Mouse (Mus musculus) heart, postnatal 14 days (tissue): ENCODE results near the gene Crybb2. TPM values are rescaled to one million over a fixed set of nuclear protein-coding genes. Genes with fewer than 3 reads are reported as not detected.

Experiments used
- DNase-seq, 2 experiments: peaks; one replicate each; pipeline ENCODE4 v3.0.0; 2021 to 2022
- intact Hi-C: fragments of 180-260 bp; cut with DNase I; formaldehyde crosslinking; loops from one replicate; pipeline ENCODE4 v1.15.1; 2025
- total RNA-seq, 2 experiments: library from RNA; stranded (reverse); gene quantifications; 2 replicates each; pipeline ENCODE4 v1.2.3; 2021

Gene Crybb2
- total RNA-seq, 2 experiments from 2014 or later: not detected

DNA sequence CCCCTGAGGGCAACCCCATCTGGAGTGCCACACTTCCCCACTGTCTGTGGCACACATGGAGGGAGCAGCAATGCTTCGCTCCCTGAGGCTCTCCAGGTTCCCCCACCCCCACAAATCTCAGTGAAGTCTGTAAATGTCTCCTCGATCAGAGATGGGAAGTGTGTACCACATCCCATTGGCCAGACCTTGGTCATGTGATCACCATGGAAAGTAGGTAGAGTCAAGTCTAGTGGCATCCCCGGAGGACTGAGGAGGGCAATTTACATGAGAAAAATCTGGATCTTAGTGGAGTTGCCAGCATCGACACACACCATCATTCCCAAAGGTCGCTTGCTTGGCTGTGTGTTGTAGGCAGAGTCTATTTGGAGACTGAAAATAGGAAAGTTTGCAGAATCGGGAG lies 31.3 kb downstream of the Crybb2 start:
- intact Hi-C loops: no loop called here
- DNase-seq: no peak

DNA sequence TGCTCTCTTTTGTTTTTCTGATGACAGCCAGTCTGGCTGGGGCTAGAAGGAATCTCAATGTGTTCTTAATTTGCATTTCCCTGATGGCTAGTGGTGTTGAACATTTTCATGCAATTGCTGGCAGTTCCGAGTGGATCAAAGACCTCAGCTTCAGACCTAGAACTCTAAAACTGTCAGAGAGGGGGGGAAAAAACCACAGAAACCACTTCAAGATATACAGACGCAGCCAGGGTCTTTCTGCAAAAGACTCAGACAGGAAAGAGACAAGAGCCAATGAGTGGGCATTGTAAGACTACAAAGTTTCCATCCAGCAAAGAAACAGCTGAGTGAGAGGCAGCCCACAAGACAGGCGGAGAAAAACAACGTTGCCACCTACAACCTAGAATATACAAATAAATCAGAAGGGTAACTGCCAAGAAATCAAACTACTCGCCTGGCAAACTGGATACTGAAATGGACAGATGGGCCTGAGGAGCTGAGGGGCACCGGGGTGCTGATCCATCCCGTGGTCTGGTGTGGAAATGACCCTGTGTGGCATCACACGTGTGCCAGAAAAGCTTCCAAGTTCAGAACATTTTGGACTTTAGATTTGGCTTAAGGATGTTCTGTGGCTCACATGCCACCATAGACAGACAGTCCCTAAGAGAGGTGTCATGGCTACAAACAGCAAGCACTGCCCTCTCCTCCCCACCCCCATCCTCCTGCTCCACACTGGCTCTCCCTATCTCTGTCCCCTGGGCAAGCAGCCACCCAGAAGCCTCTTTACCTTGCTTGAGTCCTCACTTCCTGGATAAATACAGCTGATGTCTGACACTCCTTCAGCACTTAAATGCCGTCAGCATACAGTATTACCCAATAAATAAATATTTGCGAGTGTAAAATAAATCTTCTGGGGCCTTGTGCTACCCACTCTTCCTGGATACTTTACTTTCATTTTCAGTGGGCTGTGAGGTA lies 34.5 kb downstream of the Crybb2 start:
- DNase-seq: peak in 1 of 2 experiments; percentile 32
- intact Hi-C loops: no loop called here

- intact Hi-C loops: no loop called here
- DNase-seq: no peak
Measured at GRCm38 (mm10) chr5:113031201-113031754, 38.6 kb downstream of the Crybb2 start.

GRCm38 (mm10) chr5:113030082-113030481 lies 39.8 kb downstream of the Crybb2 start:
- intact Hi-C loops: no loop called here
- DNase-seq: no peak

DNA sequence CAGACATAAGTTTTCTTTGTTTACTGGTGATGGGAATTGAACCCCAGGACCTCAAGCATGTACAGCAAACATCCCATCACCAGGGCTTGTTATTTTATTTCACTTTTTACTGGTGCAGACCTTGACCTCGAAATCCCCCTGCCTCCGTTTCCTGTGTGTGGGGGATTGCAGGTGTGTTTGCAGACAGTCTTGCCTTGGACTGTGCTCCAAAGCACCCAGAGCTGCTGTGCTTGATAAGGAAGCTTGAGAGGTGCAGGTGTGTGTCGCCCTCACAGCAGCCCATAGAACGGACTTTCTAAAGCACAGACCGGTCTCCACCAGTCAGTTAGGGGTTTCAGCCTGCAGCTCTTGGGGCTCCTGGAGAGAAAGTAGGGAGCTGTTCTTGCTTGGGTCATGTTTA lies 43.2 kb downstream of the Crybb2 start:
- intact Hi-C loops: no loop called here
- DNase-seq: no peak

- intact Hi-C loops: no loop called here
- peak; percentile 51 to 67 for DNase-seq
Measured at GRCm38 (mm10) chr5:113024154-113024764, 45.7 kb downstream of the Crybb2 start.

- intact Hi-C loops: no loop called here
Measured at GRCm38 (mm10) chr5:113018190-113018589, 51.7 kb downstream of the Crybb2 start.

GRCm38 (mm10) chr5:113017004-113017403 lies 52.9 kb downstream of the Crybb2 start:
- no peak for DNase-seq
- intact Hi-C loops: no loop called here

More at GRCm38 (mm10) chr5:113018190-113018589, 51.7 kb downstream of the Crybb2 start:
- DNase-seq: no peak

GRCm38 (mm10) chr5:113015236-113016061 lies 54.5 kb downstream of the Crybb2 start, which contains the start of gene Grk3:
Gene Grk3 (minus strand): TSS chr5:113015791.
- peak; percentile 59 to 73 for DNase-seq
- intact Hi-C loops: loop anchor here (2.0 kb wide), 1 partner anchor 139 kb away; no protein-coding TSS in a partner anchor

GRCm38 (mm10) chr5:113014808-113015235 lies 55.1 kb downstream of the Crybb2 start:
- intact Hi-C loops: loop anchor here (2.0 to 5.0 kb wide), 2 partner anchors 78 to 138 kb away; no protein-coding TSS in a partner anchor
- DNase-seq: peak; percentile 24 to 31

DNA sequence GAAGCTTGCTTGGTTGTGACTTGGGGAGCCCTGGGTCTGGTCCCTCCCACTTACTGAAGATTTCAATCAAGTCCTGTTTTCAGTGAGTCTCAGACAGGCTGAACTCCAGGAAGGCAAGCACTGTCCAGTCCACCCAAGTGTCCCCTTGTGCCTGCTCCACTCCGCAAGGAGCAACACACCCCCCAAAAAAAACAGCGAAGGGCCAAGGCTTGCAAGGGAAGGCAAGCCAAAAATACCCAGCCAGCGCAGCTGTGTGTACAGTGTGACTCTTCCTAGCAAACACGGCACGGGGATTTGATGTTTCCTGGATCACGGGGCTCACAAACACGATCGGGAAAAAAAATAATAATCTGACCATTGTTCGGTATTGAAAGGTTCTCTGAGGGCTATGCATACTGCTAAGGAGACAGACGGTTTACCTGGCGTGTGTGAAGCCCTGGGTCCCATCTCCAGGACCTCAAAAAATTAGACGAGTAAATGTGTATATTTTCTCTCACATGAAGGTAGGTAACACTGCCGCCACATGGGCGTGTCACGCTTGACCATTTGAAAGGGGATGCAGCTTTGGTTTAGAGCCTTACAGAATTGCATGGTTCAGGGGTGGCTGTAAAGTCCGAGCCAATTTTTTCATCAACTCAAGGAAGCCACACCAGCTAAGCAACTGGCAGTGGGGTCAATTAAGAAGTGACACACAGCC lies 55.7 kb downstream of the Crybb2 start:
- no peak for DNase-seq
- intact Hi-C loops: loop anchor here (2.0 to 5.0 kb wide), 2 partner anchors 77 to 137 kb away; no protein-coding TSS in a partner anchor

- intact Hi-C loops: loop anchor here (5.0 kb wide), 1 partner anchor 75 kb away; no protein-coding TSS in a partner anchor
- DNase-seq: no peak
Measured at GRCm38 (mm10) chr5:113011926-113012325, 58.0 kb downstream of the Crybb2 start.

GRCm38 (mm10) chr5:113009183-113009820 lies 60.6 kb downstream of the Crybb2 start:
- intact Hi-C loops: no loop called here

GRCm38 (mm10) chr5:113008496-113008895 lies 61.4 kb downstream of the Crybb2 start:
- intact Hi-C loops: no loop called here

More at GRCm38 (mm10) chr5:113009183-113009820, 60.6 kb downstream of the Crybb2 start:
- no peak for DNase-seq

More at GRCm38 (mm10) chr5:113008496-113008895, 61.4 kb downstream of the Crybb2 start:
- DNase-seq: no peak

Other genes starting within 250 kb of the Crybb2 start
- gene Myo18b, start 173.8 kb downstream of the Crybb2 start, total RNA-seq: 100 to 1,000 TPM; 239 to 240 TPM
- 1 to 10 TPM; 8.5 to 9.3 TPM for gene Grk3, start 54.3 kb downstream of the Crybb2 start, total RNA-seq
- gene Crybb3, start 11.5 kb upstream of the Crybb2 start, total RNA-seq: 1 to 10 TPM; 2.8 to 2.9 TPM
- gene 2900026A02Rik, start 151.1 kb upstream of the Crybb2 start, total RNA-seq: 10 to 100 TPM; 33.9 to 35.3 TPM
- gene Tmem211, start 156.8 kb upstream of the Crybb2 start, total RNA-seq: not detected
- gene Sgsm1, start 240.7 kb upstream of the Crybb2 start, total RNA-seq: under 1 TPM; 0.60 to 0.63 TPM